Mouse (Mus musculus) lung, embryonic 14.5 days (tissue): ENCODE results near the gene Tcerg1l. TPM values are rescaled to one million over a fixed set of nuclear protein-coding genes. Genes with fewer than 3 reads are reported as not detected.

Source experiments
- ATAC-seq: fragments of 200-750 bp; cut with Nextera tagmentation; 2 replicates; pipeline ENCODE4 v1.8.0; 2017; ENCODE audit warnings: mild to moderate bottlenecking, moderate TSS enrichment, moderate library complexity; ENCODE audit not compliant: insufficient read depth
- DNase-seq: peaks from one replicate; pipeline ENCODE4 v3.0.0-alpha.2; 2015
- H3K27ac ChIP-seq: fragments of 300-500 bp; sonication (generic); 2 replicates; pipeline ENCODE4 v1.5.1; 2014; ENCODE audit warnings: low read depth, mild to moderate bottlenecking, moderate library complexity
- H3K27me3 ChIP-seq: fragments of 300-500 bp; sonication (generic); 2 replicates; pipeline ENCODE4 v1.6.1; 2014; ENCODE audit warnings: low read length, control low read depth; ENCODE audit not compliant: insufficient read depth
- H3K36me3 ChIP-seq: fragments of 300-500 bp; sonication (generic); 2 replicates; pipeline ENCODE4 v1.6.1; 2014; ENCODE audit warnings: control low read depth; ENCODE audit not compliant: insufficient read depth
- H3K4me1 ChIP-seq: fragments of 300-500 bp; sonication (generic); 2 replicates; pipeline ENCODE4 v1.6.1; 2014; ENCODE audit warnings: antibody characterized with exemption, control low read depth; ENCODE audit not compliant: insufficient read depth
- H3K4me2 ChIP-seq: fragments of 300-500 bp; sonication (generic); 2 replicates; pipeline ENCODE4 v1.6.1; 2014; ENCODE audit warnings: mild to moderate bottlenecking
- H3K4me3 ChIP-seq: fragments of 300-500 bp; sonication (generic); 2 replicates; pipeline ENCODE4 v1.5.1; 2014; ENCODE audit warnings: low read depth, low read length
- H3K9ac ChIP-seq: fragments of 300-500 bp; sonication (generic); 2 replicates; pipeline ENCODE4 v1.6.1; 2014
- H3K9me3 ChIP-seq: fragments of 300-500 bp; sonication (generic); 2 replicates; pipeline ENCODE4 v1.6.1; 2016; ENCODE audit warnings: low read depth, low read length, control low read depth
- CTCF ChIP-seq: IDR thresholded peaks from 2 replicates; pipeline ENCODE4 v1.5.1; 2016; ENCODE audit warnings: antibody characterized with exemption, low read depth
- WGBS: fragments of 180-500 bp; shearing (Covaris S2); extraction: QIAGEN DNeasy Blood & Tissue Kit; methylation state at CpG from one replicate; pipeline ENCODE4 v1.1.7; 2014; 5-methylcytosine and 5-hydroxymethylcytosine counted together
- polyA plus RNA-seq: library from polyadenylated mRNA; unstranded; fragments of >200 nt; fragmentation: Nextera tagmentation; extraction: Ambion mirVana; gene quantifications from 2 replicates; pipeline ENCODE4 v1.2.1, GENCODE M21; 2014

The Tcerg1l gene
- polyA plus RNA-seq, 1 experiment from 2014 or later, result 0.88 TPM

GRCm38 (mm10) chr7:138413496-138413895 lies 16.0 kb upstream of the Tcerg1l start:
- TF ChIP-seq CTCF, result no peak
- no peak overlapping the region for H3K27ac ChIP-seq
- ATAC-seq (no peak), DNase-seq (no peak)
- no peaks in the 10 kb centered on the region for H3K9me3 ChIP-seq
- no peaks in the 10 kb centered on the region for H3K36me3 ChIP-seq
- H3K4me1 ChIP-seq, result no peaks in the 10 kb centered on the region
- whole genome bisulfite sequencing, result 75% methylated on average over 5 of the region's 5 CpGs
- H3K27me3 ChIP-seq, result no peaks in the 10 kb centered on the region
- H3K4me3 ChIP-seq, result no peak overlapping the region
- H3K4me2 ChIP-seq, result no peak overlapping the region
- no peak overlapping the region for H3K9ac ChIP-seq

- Histone ChIP-seq H3K4me3 (no peak overlapping the region), H3K4me1 (peaks cover 4% of the 10 kb centered on the region; the same call in 1 of the 2 replicates), H3K36me3 (no peaks in the 10 kb centered on the region), H3K27me3 (peaks cover 31% of the 10 kb centered on the region), H3K9me3 (no peaks in the 10 kb centered on the region), H3K9ac (no peak overlapping the region), H3K27ac (no peak overlapping the region), H3K4me2 (no peak overlapping the region)
- ATAC-seq, result no peak
- TF ChIP-seq CTCF, result no peak
- WGBS, result 83% methylated on average over 5 of the region's 5 CpGs
- no peak for DNase-seq
Measured at GRCm38 (mm10) chr7:138401641-138402040, 4.1 kb upstream of the Tcerg1l start.

DNA sequence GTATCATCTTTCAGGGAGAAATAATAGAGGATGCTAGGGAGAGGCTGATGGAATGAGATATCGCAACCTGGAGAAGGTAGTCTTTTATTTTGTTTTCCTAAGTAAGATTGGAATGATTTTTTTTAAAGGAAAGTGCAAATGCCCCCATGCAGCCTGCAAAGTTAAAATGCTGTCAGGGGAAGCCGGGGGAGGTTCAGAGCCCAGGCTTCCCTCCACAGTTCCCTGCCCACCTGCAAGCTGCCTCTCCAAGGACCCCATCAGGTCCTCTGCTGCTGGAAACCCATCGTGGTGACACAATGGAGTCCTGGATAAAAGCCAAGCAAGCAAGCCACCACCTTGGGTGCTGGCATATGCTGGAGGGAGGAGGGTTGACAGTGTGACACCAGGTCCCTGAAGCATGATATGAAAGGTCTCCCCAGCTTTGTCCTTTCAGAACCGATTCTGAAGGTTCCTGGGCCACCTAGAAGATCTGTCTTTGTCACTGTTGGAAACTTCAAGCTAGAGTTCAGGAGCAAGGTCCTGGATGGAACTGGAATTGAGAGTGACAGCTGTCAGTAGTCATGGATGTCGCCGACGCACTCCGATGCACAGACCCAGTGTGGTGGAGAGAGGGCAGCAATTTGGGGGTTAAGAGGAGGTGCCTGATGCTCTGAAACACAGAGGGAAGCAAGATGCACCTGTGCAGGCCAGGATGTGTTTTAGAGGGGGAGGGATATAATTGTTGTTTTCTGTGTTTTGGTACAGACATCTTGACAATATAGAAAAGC lies 3.2 kb upstream of the Tcerg1l start:
- WGBS, result 76% methylated on average over 8 of the region's 8 CpGs
- no peak overlapping the region for H3K9ac ChIP-seq
- H3K27me3 ChIP-seq, result peaks cover 40% of the 10 kb centered on the region
- no peaks in the 10 kb centered on the region for H3K36me3 ChIP-seq
- DNase-seq (no peak), ATAC-seq (no peak)
- H3K4me1 ChIP-seq, result peaks cover 4% of the 10 kb centered on the region; the same call in 1 of the 2 replicates
- no peaks in the 10 kb centered on the region for H3K9me3 ChIP-seq
- no peak for TF ChIP-seq CTCF
- no peak overlapping the region for H3K27ac ChIP-seq
- no peak overlapping the region for H3K4me2 ChIP-seq
- no peak overlapping the region for H3K4me3 ChIP-seq

DNA sequence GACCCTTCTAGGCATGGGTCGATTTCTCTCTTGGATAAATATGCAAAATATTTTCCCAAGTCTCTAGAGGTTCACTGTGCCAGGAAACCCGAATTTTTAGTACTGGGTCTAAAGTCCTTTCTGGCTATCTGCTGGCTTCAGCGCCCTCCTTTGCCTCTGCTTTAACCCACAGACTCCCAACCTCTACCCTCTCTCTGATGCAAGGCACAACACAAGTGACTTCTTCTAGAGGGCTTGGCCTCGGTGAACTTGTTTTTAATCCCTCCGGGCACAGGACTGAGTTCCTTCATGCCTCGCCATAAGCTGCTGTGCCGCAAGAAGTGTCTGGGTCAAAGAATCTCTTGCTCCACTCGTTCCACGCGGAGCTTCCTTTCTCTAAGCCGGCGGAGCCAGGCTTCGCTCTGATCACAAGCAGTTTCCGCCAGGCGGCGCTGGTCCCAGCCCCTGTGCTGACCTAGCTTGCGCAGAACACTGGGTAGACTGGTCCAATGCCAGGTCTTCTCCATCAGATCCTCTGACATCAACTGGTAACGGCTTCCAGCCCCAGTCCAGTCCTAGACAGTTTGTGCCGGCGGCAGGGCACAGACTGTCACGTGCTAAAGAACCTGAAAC lies 758 bp upstream of the Tcerg1l start:
- no peaks in the 10 kb centered on the region for H3K36me3 ChIP-seq
- no peak overlapping the region for H3K9ac ChIP-seq
- peaks cover 4% of the 10 kb centered on the region; the same call in 1 of the 2 replicates for H3K4me1 ChIP-seq
- no peaks in the 10 kb centered on the region for H3K9me3 ChIP-seq
- H3K27ac ChIP-seq, result no peak overlapping the region
- TF ChIP-seq CTCF, result peak; percentile 79
- ATAC-seq, result peak; percentile 70
- peak overlapping the region; percentile 47 for H3K4me3 ChIP-seq
- DNase-seq, result peak; percentile 82
- H3K27me3 ChIP-seq, result peaks cover 40% of the 10 kb centered on the region
- WGBS, result 1% methylated on average over 21 of the region's 21 CpGs
- peak overlapping the region; percentile 92 for H3K4me2 ChIP-seq

DNA sequence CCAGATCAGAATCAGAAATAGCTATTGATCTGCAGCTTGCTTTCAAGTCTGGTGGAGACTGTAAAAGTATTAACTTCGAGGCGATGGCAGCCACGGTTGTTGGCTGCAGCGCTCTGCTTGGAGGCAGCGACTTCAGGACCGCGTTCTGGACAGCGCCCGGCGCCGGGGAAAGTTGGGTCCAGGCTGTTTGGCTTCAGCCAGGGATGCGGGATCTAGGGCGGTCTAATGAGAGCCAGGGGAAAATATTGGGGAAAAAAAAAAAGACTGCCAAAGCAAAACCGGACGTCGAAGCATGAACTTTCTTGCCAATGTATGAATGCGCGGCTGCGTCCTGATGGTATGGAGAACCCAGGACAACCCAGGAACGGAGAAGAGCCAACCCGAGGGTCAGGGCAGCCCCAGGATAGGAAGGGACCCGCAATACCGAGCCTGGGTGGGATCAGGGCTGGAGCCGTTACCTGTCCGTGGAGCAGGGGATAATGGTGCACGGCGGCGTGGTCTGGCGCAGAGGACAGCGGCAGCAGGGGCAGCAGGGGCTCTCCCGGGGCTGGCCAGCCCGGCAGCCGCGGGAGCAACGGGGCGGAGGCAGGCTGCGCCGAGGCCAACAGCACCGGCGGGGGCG lies 556 bp downstream of the Tcerg1l start:
- Histone ChIP-seq H3K27ac (no peak overlapping the region), H3K4me3 (peak overlapping the region; percentile 47), H3K9me3 (no peaks in the 10 kb centered on the region), H3K9ac (no peak overlapping the region), H3K27me3 (peaks cover 40% of the 10 kb centered on the region), H3K4me1 (peaks cover 4% of the 10 kb centered on the region; the same call in 1 of the 2 replicates), H3K4me2 (peak overlapping the region; percentile 92), H3K36me3 (no peaks in the 10 kb centered on the region)
- ATAC-seq (no peak), DNase-seq (peak; percentile 89)
- under 1% methylated on average over 41 of the region's 41 CpGs for WGBS
- no peak for TF ChIP-seq CTCF

DNA sequence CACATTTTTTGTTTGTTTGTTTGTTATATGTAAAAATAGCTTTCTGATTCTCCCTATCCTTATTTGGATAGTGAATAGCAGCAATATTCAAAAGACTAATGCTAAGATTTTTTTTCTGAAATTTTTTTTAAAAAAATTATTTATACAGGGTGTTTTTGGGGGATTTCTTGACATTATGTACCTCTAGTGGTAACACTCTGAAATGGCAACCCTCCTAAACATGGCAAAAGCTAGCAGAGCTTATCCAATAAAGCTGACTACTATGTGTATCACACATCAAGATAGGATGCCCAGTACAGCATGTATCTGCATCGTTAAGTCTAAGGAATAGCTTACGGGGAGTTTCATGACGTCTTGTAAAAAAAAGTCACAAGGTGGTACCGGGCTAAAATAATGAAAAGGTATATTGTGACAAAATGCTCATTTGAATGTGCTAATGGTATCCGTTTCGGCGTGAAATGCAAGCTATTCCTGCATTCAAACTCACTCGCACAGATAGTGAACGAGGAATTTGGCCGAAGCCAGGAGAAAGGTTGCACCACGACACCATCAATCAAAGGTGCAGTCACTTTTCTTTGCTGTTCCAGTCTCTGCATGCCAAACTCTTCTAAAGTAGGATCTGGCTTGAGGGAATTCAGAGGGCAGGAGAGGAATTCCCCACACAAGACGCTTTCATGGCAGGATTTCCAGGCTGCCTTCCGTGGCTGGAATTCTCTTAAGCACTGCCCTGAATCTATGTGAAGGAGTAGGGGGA lies 1.2 kb downstream of the Tcerg1l start:
- no peak for ATAC-seq
- no peak overlapping the region for H3K4me3 ChIP-seq
- no peak for DNase-seq
- H3K27me3 ChIP-seq, result peaks cover 40% of the 10 kb centered on the region
- no peak for TF ChIP-seq CTCF
- H3K27ac ChIP-seq, result no peak overlapping the region
- no peaks in the 10 kb centered on the region for H3K9me3 ChIP-seq
- H3K4me1 ChIP-seq, result peaks cover 4% of the 10 kb centered on the region; the same call in 1 of the 2 replicates
- no peaks in the 10 kb centered on the region for H3K36me3 ChIP-seq
- H3K4me2 ChIP-seq, result no peak overlapping the region
- no peak overlapping the region for H3K9ac ChIP-seq
- 37% methylated on average over 13 of the region's 13 CpGs for WGBS

- Histone ChIP-seq H3K36me3 (no peaks in the 10 kb centered on the region), H3K4me2 (no peak overlapping the region), H3K9ac (no peak overlapping the region), H3K27me3 (no peaks in the 10 kb centered on the region), H3K4me1 (no peaks in the 10 kb centered on the region), H3K9me3 (no peaks in the 10 kb centered on the region), H3K27ac (no peak overlapping the region), H3K4me3 (no peak overlapping the region)
- TF ChIP-seq CTCF, result no peak
- ATAC-seq, result no peak
- DNase-seq, result no peak
- 80% methylated on average over 6 of the region's 6 CpGs for WGBS
Measured at GRCm38 (mm10) chr7:138389941-138390340, 7.6 kb downstream of the Tcerg1l start.
